Mouse (Mus musculus) erythroblast, embryonic 14.5 days (primary cell): ENCODE measurements around the gene Atl2. TPM values are rescaled to one million over a fixed set of nuclear protein-coding genes. Genes with fewer than 3 reads are reported as not detected.

Experiments
- H3K27me3 ChIP-seq: 2 replicates; pipeline ENCODE4 v1.6.1; 2012; ENCODE audit warnings: inconsistent platforms; ENCODE audit not compliant: control insufficient read depth
- H3K36me3 ChIP-seq: 2 replicates; pipeline ENCODE4 v1.6.1; 2012; ENCODE audit warnings: mild to moderate bottlenecking, inconsistent platforms; ENCODE audit not compliant: control insufficient read depth
- H3K4me1 ChIP-seq: 2 replicates; pipeline ENCODE4 v1.6.1; 2012; ENCODE audit warnings: inconsistent platforms; ENCODE audit not compliant: control insufficient read depth
- H3K4me3 ChIP-seq: replicated peaks from 2 replicates; pipeline ENCODE3; 2012; ENCODE audit warnings: moderate library complexity, mild to moderate bottlenecking, inconsistent platforms
- H3K9me3 ChIP-seq: 2 replicates; pipeline ENCODE4 v1.6.1; 2012; ENCODE audit warnings: low read length, inconsistent platforms, mixed read lengths; ENCODE audit not compliant: control insufficient read depth
- GATA1 ChIP-seq: IDR thresholded peaks from 2 replicates; pipeline ENCODE4 v1.6.1; 2012; ENCODE audit warnings: low read length, inconsistent platforms, mixed read lengths
- TAL1 ChIP-seq: IDR thresholded peaks from 3 replicates; pipeline ENCODE4 v1.6.1; 2012; ENCODE audit warnings: low read length, inconsistent platforms, mixed read lengths
- polyA plus RNA-seq: library from polyadenylated mRNA; stranded (reverse); fragments of >175 nt; gene quantifications from 2 replicates; pipeline ENCODE4 v1.2.3, GENCODE M21; 2012

Atl2 gene
- polyA plus RNA-seq, 1 experiment: 0.49 TPM

- no peaks in the 10 kb centered on the region for H3K9me3 ChIP-seq
- H3K27me3 ChIP-seq: no peaks in the 10 kb centered on the region
- peak overlapping the region; percentile 58 for H3K4me3 ChIP-seq
- TF ChIP-seq GATA1: peak; percentile 32; the same call in 1 of the 2 replicates
- no peak for TF ChIP-seq TAL1
- peaks cover 25% of the 10 kb centered on the region for H3K4me1 ChIP-seq
- H3K36me3 ChIP-seq: no peaks in the 10 kb centered on the region
These were observed 30.0 kb upstream of the Atl2 start for GRCm38 (mm10) chr17:79925865-79926421.

GRCm38 (mm10) chr17:79920355-79920754 lies 24.4 kb upstream of the Atl2 start:
- Histone ChIP-seq H3K36me3 (no peaks in the 10 kb centered on the region), H3K9me3 (no peaks in the 10 kb centered on the region), H3K4me1 (peaks cover 39% of the 10 kb centered on the region), H3K27me3 (no peaks in the 10 kb centered on the region), H3K4me3 (no peak overlapping the region)
- TF ChIP-seq TAL1 (no peak), GATA1 (no peak)

- Histone ChIP-seq H3K27me3 (no peaks in the 10 kb centered on the region), H3K9me3 (no peaks in the 10 kb centered on the region), H3K36me3 (no peaks in the 10 kb centered on the region), H3K4me1 (peaks cover 35% of the 10 kb centered on the region), H3K4me3 (no peak overlapping the region)
- TF ChIP-seq TAL1: no peak
- TF ChIP-seq GATA1: no peak
These were observed 23.8 kb upstream of the Atl2 start for GRCm38 (mm10) chr17:79919566-79920350.

GRCm38 (mm10) chr17:79918484-79919004 lies 22.6 kb upstream of the Atl2 start:
- H3K9me3 ChIP-seq: no peaks in the 10 kb centered on the region
- peak overlapping the region; percentile 47 for H3K4me3 ChIP-seq
- TF ChIP-seq TAL1 (no peak), GATA1 (peak; percentile 40; the same call in 1 of the 2 replicates)
- H3K4me1 ChIP-seq: peaks cover 35% of the 10 kb centered on the region
- no peaks in the 10 kb centered on the region for H3K27me3 ChIP-seq
- H3K36me3 ChIP-seq: no peaks in the 10 kb centered on the region

- no peak overlapping the region for H3K4me3 ChIP-seq
- H3K9me3 ChIP-seq: no peaks in the 10 kb centered on the region
- H3K27me3 ChIP-seq: no peaks in the 10 kb centered on the region
- TF ChIP-seq GATA1: no peak
- no peaks in the 10 kb centered on the region for H3K36me3 ChIP-seq
- H3K4me1 ChIP-seq: peaks cover 42% of the 10 kb centered on the region
These were observed 21.1 kb upstream of the Atl2 start for GRCm38 (mm10) chr17:79916996-79917395.

- H3K36me3 ChIP-seq: no peaks in the 10 kb centered on the region
- no peaks in the 10 kb centered on the region for H3K27me3 ChIP-seq
- H3K9me3 ChIP-seq: no peaks in the 10 kb centered on the region
- TF ChIP-seq GATA1 (no peak), TAL1 (no peak)
- peaks cover 30% of the 10 kb centered on the region for H3K4me1 ChIP-seq
- no peak overlapping the region for H3K4me3 ChIP-seq
These were observed 16.3 kb upstream of the Atl2 start for GRCm38 (mm10) chr17:79912174-79912573.

GRCm38 (mm10) chr17:79911718-79912117 lies 15.8 kb upstream of the Atl2 start:
- no peaks in the 10 kb centered on the region for H3K9me3 ChIP-seq
- no peaks in the 10 kb centered on the region for H3K36me3 ChIP-seq
- no peaks in the 10 kb centered on the region for H3K27me3 ChIP-seq
- TF ChIP-seq GATA1 (no peak), TAL1 (no peak)
- H3K4me3 ChIP-seq: no peak overlapping the region
- H3K4me1 ChIP-seq: peaks cover 26% of the 10 kb centered on the region

GRCm38 (mm10) chr17:79909571-79909970 lies 13.6 kb upstream of the Atl2 start:
- H3K4me3 ChIP-seq: no peak overlapping the region
- H3K9me3 ChIP-seq: no peaks in the 10 kb centered on the region
- H3K36me3 ChIP-seq: no peaks in the 10 kb centered on the region
- TF ChIP-seq TAL1: no peak
- no peak for TF ChIP-seq GATA1
- peaks cover 21% of the 10 kb centered on the region for H3K4me1 ChIP-seq
- H3K27me3 ChIP-seq: no peaks in the 10 kb centered on the region

- Histone ChIP-seq H3K4me1 (peaks cover 20% of the 10 kb centered on the region), H3K4me3 (no peak overlapping the region), H3K9me3 (no peaks in the 10 kb centered on the region), H3K27me3 (no peaks in the 10 kb centered on the region), H3K36me3 (no peaks in the 10 kb centered on the region)
- TF ChIP-seq GATA1 (no peak), TAL1 (no peak)
These were observed 11.8 kb upstream of the Atl2 start for GRCm38 (mm10) chr17:79907698-79908097.
